Mouse (Mus musculus) CH12.LX (cell line): ENCODE measurements around the gene Myo1d. TPM values are rescaled to one million over a fixed set of nuclear protein-coding genes. Genes with fewer than 3 reads are reported as not detected.

Source experiments
- DNase-seq: peaks from one replicate; pipeline ENCODE4 v3.0.0-alpha.2; 2013; ENCODE audit errors: extremely low read depth
- H3K27ac ChIP-seq: 2 replicates; pipeline ENCODE4 v1.5.1; 2012; ENCODE audit warnings: low read depth, mild to moderate bottlenecking, control low read depth, moderate library complexity; ENCODE audit not compliant: insufficient read depth
- H3K27me3 ChIP-seq: replicated peaks from 2 replicates; pipeline ENCODE3; 2012; ENCODE audit warnings: inconsistent platforms
- H3K36me3 ChIP-seq, 2 experiments: replicated peaks in 1 of 2; 2 replicates each; pipeline versions ENCODE3 to v1.6.1; 2012; ENCODE audit warnings: inconsistent platforms in 1 of 2, low read length in 1 of 2, mild to moderate bottlenecking in 1 of 2, mixed read lengths in 1 of 2, moderate library complexity in 1 of 2; ENCODE audit not compliant: control insufficient read depth in 1 of 2, insufficient read depth in 1 of 2
- H3K4me1 ChIP-seq, 2 experiments: 2 replicates each; pipeline ENCODE4 v1.6.1; 2012; ENCODE audit warnings: inconsistent platforms in 1 of 2, moderate library complexity in 1 of 2; ENCODE audit not compliant: insufficient read depth in 2 of 2, control insufficient read depth in 1 of 2
- H3K4me2 ChIP-seq: 2 replicates; pipeline ENCODE4 v1.6.1; 2012; ENCODE audit warnings: low read depth, mild to moderate bottlenecking, control low read depth; ENCODE audit not compliant: poor library complexity, insufficient read depth, severe bottlenecking
- H3K4me3 ChIP-seq, 3 experiments: fragments of 150-350 bp in 1 of 3; sonication (generic) in 1 of 3; replicated peaks in 1 of 3; 2 replicates each; pipeline versions ENCODE3 to v1.5.1; 2011 to 2012; ENCODE audit warnings: low read depth in 2 of 3, low read length in 2 of 3, mild to moderate bottlenecking in 2 of 3, moderate library complexity in 2 of 3, control low read depth in 1 of 3, improper control_type of control experiment in 1 of 3, inconsistent platforms in 1 of 3, mixed read lengths in 1 of 3; ENCODE audit not compliant: poor library complexity in 1 of 3
- H3K79me2 ChIP-seq: replicated peaks from 2 replicates; pipeline ENCODE4 v1.6.1; 2012; ENCODE audit warnings: mild to moderate bottlenecking, moderate library complexity; ENCODE audit not compliant: control insufficient read depth, poor library complexity, insufficient read depth, severe bottlenecking; ENCODE audit errors: extremely low read depth
- H3K9ac ChIP-seq: 2 replicates; pipeline ENCODE4 v1.6.1; 2012; ENCODE audit warnings: low read depth, mild to moderate bottlenecking, control low read depth, moderate library complexity; ENCODE audit not compliant: insufficient read depth
- H3K9me3 ChIP-seq: replicated peaks from 2 replicates; pipeline ENCODE3; 2012; ENCODE audit warnings: low read length, inconsistent platforms, mixed read lengths
- BHLHE40 ChIP-seq: IDR thresholded peaks from 2 replicates; pipeline ENCODE4 v1.6.1; 2011; ENCODE audit warnings: mild to moderate bottlenecking, low read depth, low read length, improper control_type of control experiment
- CHD2 ChIP-seq: IDR thresholded peaks from 2 replicates; pipeline ENCODE4 v1.6.1; 2011; ENCODE audit warnings: low read length, improper control_type of control experiment
- ELF1 ChIP-seq: IDR thresholded peaks from 2 replicates; pipeline ENCODE4 v1.6.1; 2014; ENCODE audit warnings: low read depth, mild to moderate bottlenecking, inconsistent platforms, low read length, improper control_type of control experiment
- EP300 ChIP-seq: IDR thresholded peaks from 2 replicates; pipeline ENCODE4 v1.6.1; 2011; ENCODE audit warnings: low read length, improper control_type of control experiment
- ETS1 ChIP-seq: conservative IDR thresholded peaks from 2 replicates; pipeline ENCODE4 v1.6.1; 2012; ENCODE audit warnings: low read depth, mild to moderate bottlenecking, inconsistent platforms, low read length, improper control_type of control experiment, moderate library complexity
- HCFC1 ChIP-seq: IDR thresholded peaks from 2 replicates; pipeline ENCODE4 v1.6.1; 2012; ENCODE audit warnings: low read depth, mild to moderate bottlenecking, inconsistent platforms, low read length, improper control_type of control experiment
- IRF4 ChIP-seq: IDR thresholded peaks from 2 replicates; pipeline ENCODE4 v1.6.1; 2014; ENCODE audit warnings: low read depth, mild to moderate bottlenecking, inconsistent platforms, low read length, improper control_type of control experiment
- JUN ChIP-seq: IDR thresholded peaks from 2 replicates; pipeline ENCODE4 v1.6.1; 2011; ENCODE audit warnings: low read depth, mild to moderate bottlenecking, low read length, improper control_type of control experiment, moderate library complexity; ENCODE audit not compliant: insufficient read depth
- JUND ChIP-seq: conservative IDR thresholded peaks from 2 replicates; pipeline ENCODE4 v1.6.1; 2011; ENCODE audit warnings: low read depth, low read length, improper control_type of control experiment
- MAFK ChIP-seq: IDR thresholded peaks from 2 replicates; pipeline ENCODE4 v1.6.1; 2011; ENCODE audit warnings: low read length, improper control_type of control experiment; ENCODE audit not compliant: insufficient replicate concordance
- MAZ ChIP-seq: IDR thresholded peaks from 2 replicates; pipeline ENCODE4 v1.6.1; 2012; ENCODE audit warnings: low read depth, mild to moderate bottlenecking, inconsistent platforms, low read length, improper control_type of control experiment, moderate library complexity
- MEF2A ChIP-seq: IDR thresholded peaks from 2 replicates; pipeline ENCODE4 v1.6.1; 2014; ENCODE audit warnings: low read depth, mild to moderate bottlenecking, inconsistent platforms, low read length, improper control_type of control experiment, borderline replicate concordance
- PAX5 ChIP-seq: IDR thresholded peaks from 2 replicates; pipeline ENCODE4 v1.6.1; 2012; ENCODE audit warnings: low read length, inconsistent platforms, mixed read lengths
- POLR2AphosphoS2 ChIP-seq: IDR thresholded peaks from 2 replicates; pipeline ENCODE4 v1.6.1; 2011; ENCODE audit warnings: low read depth, low read length, improper control_type of control experiment
- RCOR1 ChIP-seq: conservative IDR thresholded peaks from 2 replicates; pipeline ENCODE4 v1.6.1; 2012; ENCODE audit warnings: low read depth, mild to moderate bottlenecking, inconsistent platforms, low read length, improper control_type of control experiment
- SMC3 ChIP-seq: IDR thresholded peaks from 2 replicates; pipeline ENCODE4 v1.6.1; 2011; ENCODE audit warnings: low read depth, low read length, improper control_type of control experiment
- TBP ChIP-seq: conservative IDR thresholded peaks from 2 replicates; pipeline ENCODE4 v1.6.1; 2011; ENCODE audit warnings: low read depth, low read length, improper control_type of control experiment
- TCF12 ChIP-seq: IDR thresholded peaks from 2 replicates; pipeline ENCODE4 v1.6.1; 2014; ENCODE audit warnings: low read depth, mild to moderate bottlenecking, inconsistent platforms, low read length, improper control_type of control experiment
- UBTF ChIP-seq: IDR thresholded peaks from 2 replicates; pipeline ENCODE4 v1.6.1; 2012; ENCODE audit warnings: low read depth, mild to moderate bottlenecking, inconsistent platforms, low read length, improper control_type of control experiment, moderate library complexity
- USF2 ChIP-seq: conservative IDR thresholded peaks from 2 replicates; pipeline ENCODE4 v1.6.1; 2011; ENCODE audit warnings: low read depth, low read length, improper control_type of control experiment
- ZKSCAN1 ChIP-seq: IDR thresholded peaks from 2 replicates; pipeline ENCODE4 v1.6.1; 2012; ENCODE audit warnings: low read depth, inconsistent platforms, low read length, improper control_type of control experiment, borderline replicate concordance
- ZNF384 ChIP-seq: IDR thresholded peaks from 2 replicates; pipeline ENCODE4 v1.6.1; 2012; ENCODE audit warnings: low read depth, low read length, improper control_type of control experiment, inconsistent platforms
- dilution Hi-C: fragments of 300-500 bp; cut with MboI; formaldehyde crosslinking; loops from 2 replicates; pipeline ENCODE4 v1.14.3; 2020; ENCODE audit warnings: low sequenced_read_pairs; ENCODE audit not compliant: extremely low pct_unique_long_range_greater_than_20kb, extremely low pct_ligation_motif_present
- in situ Hi-C: fragments of 300-500 bp; cut with MboI; formaldehyde crosslinking; loops from 3 replicates; pipeline ENCODE4 v1.14.3; 2019; ENCODE audit warnings: low sequenced_read_pairs, low pct_ligation_motif_present, low pct_unique_long_range_greater_than_20kb, mixed read lengths
- polyA plus RNA-seq: library from polyadenylated mRNA; unstranded; fragments of >175 nt; gene quantifications from 2 replicates; pipeline ENCODE4 v1.2.1, GENCODE M21; 2012; ENCODE audit warnings: low read depth; ENCODE audit not compliant: insufficient read length
- total RNA-seq, 2 experiments: library from RNA; depleted of rRNA; stranded (reverse); fragments of 300-350 nt in 1 of 2; fragments of >200 nt in 1 of 2; gene quantifications; 2 replicates each; pipeline ENCODE4 v1.2.3; 2012 to 2014

Gene Myo1d
- total and polyA plus RNA-seq, 3 experiments: 2.2 to 5.6 (median 2.9) TPM

GRCm38 (mm10) chr11:80589387-80589786 is 190.4 kb downstream of the Myo1d start:
- dilution Hi-C loops (no loop called here), in situ Hi-C loops (no loop called here)
- Histone ChIP-seq H3K4me3 (peak overlapping the region in 2 of 3 experiments; percentile 3 to 9), H3K9ac (peak overlapping the region; percentile 58), H3K36me3 (peaks cover 7 to 22% of the 10 kb centered on the region in 2 experiments), H3K4me2 (peak overlapping the region; percentile 58), H3K27me3 (no peaks in the 10 kb centered on the region), H3K79me2 (no peaks in the 10 kb centered on the region)
- DNase-seq: peak; percentile 51
- peak; percentile 89 for TF ChIP-seq IRF4
- TF ChIP-seq BHLHE40: peak; percentile 58
- 0 out of 2 replicates have a peak, but pooled peaks have one; percentile 10 for TF ChIP-seq RCOR1
- TF ChIP-seq MAZ: no peak
- peak; percentile 69 for TF ChIP-seq CHD2
- 0 out of 2 replicates have a peak, but pooled peaks have one; percentile 10 for TF ChIP-seq SMC3
- TF ChIP-seq HCFC1: no peak
- TF ChIP-seq MEF2A: peak; percentile 92
- TF ChIP-seq TCF12: peak; percentile 87
- TF ChIP-seq JUND: peak; percentile 91
- TF ChIP-seq ZKSCAN1: no peak
- TF ChIP-seq JUN: peak; percentile 58
- TF ChIP-seq ZNF384: peak; percentile 29; the same call in 1 of the 2 replicates
- TF ChIP-seq PAX5: no peak
- no peak for TF ChIP-seq UBTF
- peak; percentile 73 for TF ChIP-seq ETS1
- peak; percentile 60; the same call in 1 of the 2 replicates for TF ChIP-seq MAFK
- TF ChIP-seq TBP: no peak
- no peak; the same call in 1 of the 2 replicates for TF ChIP-seq ELF1
- TF ChIP-seq POLR2AphosphoS2: no peak
- TF ChIP-seq USF2: no peak
- peak; percentile 92 for TF ChIP-seq EP300
- TF ChIP-seq, all 38 proteins: peak for 13
- Histone ChIP-seq H3K9me3 (peaks cover 4% of the 10 kb centered on the region), H3K27ac (no peak overlapping the region), H3K4me1 (peaks cover 18 to 33% of the 10 kb centered on the region in 2 experiments)
